Mouse (Mus musculus): Measurements from ENCODE around the gene Rbl2. TPM values are rescaled to one million over a fixed set of nuclear protein-coding genes. Genes with fewer than 3 reads are reported as not detected.

The Rbl2 gene
- total RNA-seq, 4 experiments from 2014 or later: 38.3 to 45.0 (median 42.1) TPM

GRCm38 (mm10) chr8:91106271-91106670 lies 36.4 kb downstream of the Rbl2 start:
- DNase-seq (ENCODE audit: low spot score in 2 of 2): no peak

GRCm38 (mm10) chr8:91111868-91112477 lies 42.1 kb downstream of the Rbl2 start:
- no peak for DNase-seq (ENCODE audit: low spot score in 2 of 2)

GRCm38 (mm10) chr8:91114428-91114827 lies 44.6 kb downstream of the Rbl2 start:
- DNase-seq (ENCODE audit: low spot score in 2 of 2): no peak

- no peak for DNase-seq (ENCODE audit: low spot score in 2 of 2)
These were observed 45.1 kb downstream of the Rbl2 start for GRCm38 (mm10) chr8:91114910-91115309.

GRCm38 (mm10) chr8:91117537-91117936 lies 47.7 kb downstream of the Rbl2 start:
- no peak for DNase-seq (ENCODE audit: low spot score in 2 of 2)

- no peak for DNase-seq (ENCODE audit: low spot score in 2 of 2)
These were observed 48.3 kb downstream of the Rbl2 start for GRCm38 (mm10) chr8:91118131-91118530.

GRCm38 (mm10) chr8:91124315-91124714 lies 54.5 kb downstream of the Rbl2 start:
- DNase-seq (ENCODE audit: low spot score in 2 of 2): no peak

- peak; percentile 56 to 60 for DNase-seq (ENCODE audit: low spot score in 2 of 2)
These were observed 56.9 kb downstream of the Rbl2 start for GRCm38 (mm10) chr8:91126786-91127185.

GRCm38 (mm10) chr8:91132731-91133130 lies 62.9 kb downstream of the Rbl2 start:
- no peak for DNase-seq (ENCODE audit: low spot score in 2 of 2)

GRCm38 (mm10) chr8:91133441-91134069 lies 63.7 kb downstream of the Rbl2 start:
- DNase-seq (ENCODE audit: low spot score in 2 of 2): no peak

- DNase-seq (ENCODE audit: low spot score in 2 of 2): peak; percentile 100
These were observed 64.2 kb downstream of the Rbl2 start for GRCm38 (mm10) chr8:91134070-91134475.

- no peak for DNase-seq (ENCODE audit: low spot score in 2 of 2)
These were observed 64.8 kb downstream of the Rbl2 start for GRCm38 (mm10) chr8:91134659-91135058.

GRCm38 (mm10) chr8:91135308-91136181 lies 65.7 kb downstream of the Rbl2 start:
- DNase-seq (ENCODE audit: low spot score in 2 of 2): no peak

- DNase-seq (ENCODE audit: low spot score in 2 of 2): no peak
These were observed 71.0 kb downstream of the Rbl2 start for GRCm38 (mm10) chr8:91140828-91141227.

- no peak for DNase-seq (ENCODE audit: low spot score in 2 of 2)
These were observed 77.9 kb downstream of the Rbl2 start for GRCm38 (mm10) chr8:91147715-91148114.

- DNase-seq (ENCODE audit: low spot score in 2 of 2): no peak
These were observed 78.9 kb downstream of the Rbl2 start for GRCm38 (mm10) chr8:91148643-91149178.

- no peak for DNase-seq (ENCODE audit: low spot score in 2 of 2)
These were observed 79.4 kb downstream of the Rbl2 start for GRCm38 (mm10) chr8:91149298-91149697.

- DNase-seq (ENCODE audit: low spot score in 2 of 2): no peak
These were observed 81.7 kb downstream of the Rbl2 start for GRCm38 (mm10) chr8:91151531-91151930.

- no peak for DNase-seq (ENCODE audit: low spot score in 2 of 2)
These were observed 84.0 kb downstream of the Rbl2 start for GRCm38 (mm10) chr8:91153831-91154230.

- no peak for DNase-seq (ENCODE audit: low spot score in 2 of 2)
These were observed 84.7 kb downstream of the Rbl2 start for GRCm38 (mm10) chr8:91154564-91154963.

GRCm38 (mm10) chr8:91158617-91159016 lies 88.8 kb downstream of the Rbl2 start:
- DNase-seq (ENCODE audit: low spot score in 2 of 2): no peak

Data from layer of hippocampus, adult 8-10 months (tissue).